Mouse (Mus musculus) adrenal gland (tissue): Measurements from ENCODE around the gene Tanc1.

Experiments used
- intact Hi-C: fragments of 180-260 bp; cut with DNase I; formaldehyde crosslinking; loops from one replicate; pipeline ENCODE4 v1.15.1; 2025

Tanc1 gene

DNA sequence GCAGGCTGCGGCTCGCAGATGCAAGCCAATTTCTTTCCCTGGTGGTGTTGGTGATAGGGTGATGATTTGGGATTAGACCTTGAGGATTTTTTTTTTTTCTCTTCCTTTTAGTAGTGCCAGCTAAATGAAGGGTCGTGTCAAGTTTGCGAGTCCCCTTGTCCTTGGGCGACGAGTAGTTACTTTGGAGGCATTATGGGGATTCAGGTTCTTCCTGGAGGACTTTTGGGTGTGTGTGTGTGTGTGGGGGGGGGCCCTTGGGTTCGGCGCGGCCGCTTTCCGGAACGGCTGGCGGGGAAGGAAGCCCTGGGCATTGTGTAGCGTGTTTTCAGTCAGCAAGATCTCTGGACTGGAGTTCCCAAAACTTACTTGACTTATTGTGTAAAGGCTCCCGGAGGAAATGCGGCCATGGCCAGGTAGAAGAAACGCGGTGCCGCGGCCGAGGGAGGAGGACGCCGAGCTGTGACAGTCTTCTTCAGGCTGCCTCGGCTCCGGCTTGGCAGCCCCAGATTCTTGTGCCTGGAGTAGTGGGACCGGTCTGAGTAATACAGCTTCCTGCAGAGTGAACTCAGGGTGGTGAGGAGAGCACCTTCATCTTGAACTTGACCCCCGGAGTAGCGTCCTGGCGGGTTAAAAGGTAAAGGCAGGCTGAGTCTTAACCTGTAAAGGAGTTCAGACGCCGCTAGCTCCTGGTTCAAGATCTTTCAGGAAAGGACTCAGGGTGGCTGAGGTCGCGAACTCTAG lies 1.1 kb downstream of the Tanc1 start:
- intact Hi-C loops: loop anchor here (5.0 kb wide), 1 partner anchor 134 kb away; no protein-coding TSS in a partner anchor

GRCm38 (mm10) chr2:59613474-59614019 lies 1.7 kb downstream of the Tanc1 start:
- intact Hi-C loops: loop anchor here (5.0 kb wide), 1 partner anchor 134 kb away; no protein-coding TSS in a partner anchor

DNA sequence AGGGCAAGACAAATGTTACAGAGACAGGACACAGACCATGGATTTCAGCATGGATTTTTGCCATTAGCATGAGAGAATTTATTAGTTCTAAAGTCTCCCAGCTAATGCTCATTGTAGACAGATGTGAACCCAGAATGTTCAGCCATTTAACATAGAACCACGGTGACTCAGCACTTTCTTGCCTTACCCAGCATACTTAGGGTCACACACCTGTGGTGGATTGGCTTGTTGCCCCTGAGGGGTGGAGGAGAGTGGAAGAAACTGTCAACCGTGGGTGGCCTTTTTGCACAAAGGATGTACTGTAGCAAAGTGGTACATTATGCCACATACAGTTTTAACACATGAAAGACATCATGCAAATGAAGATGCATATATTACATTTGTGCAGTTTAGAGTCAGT lies 5.0 kb downstream of the Tanc1 start:
- intact Hi-C loops: loop anchor here (5.0 kb wide), 1 partner anchor 40 kb away; no protein-coding TSS in a partner anchor

DNA sequence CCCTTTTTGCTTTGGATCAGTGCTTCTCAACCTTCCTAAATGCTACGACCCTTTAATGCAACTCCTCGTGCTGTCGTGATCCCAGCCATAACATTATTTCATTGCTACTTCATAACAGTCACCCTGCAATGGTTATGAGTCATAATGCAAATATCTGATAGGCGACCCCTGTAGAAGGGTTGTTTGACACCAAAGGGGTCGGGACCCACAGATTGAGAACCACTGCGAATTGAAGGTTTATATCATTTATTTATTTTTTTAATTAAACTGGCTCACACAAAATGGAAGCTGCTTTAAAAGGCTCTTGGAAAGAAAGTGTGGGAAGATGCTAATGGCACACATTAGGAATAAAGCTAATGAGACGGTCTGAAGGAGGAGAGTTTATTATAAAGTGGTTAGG lies 7.2 kb downstream of the Tanc1 start:
- intact Hi-C loops: loop anchor here (5.0 kb wide), 1 partner anchor 38 kb away; no protein-coding TSS in a partner anchor

DNA sequence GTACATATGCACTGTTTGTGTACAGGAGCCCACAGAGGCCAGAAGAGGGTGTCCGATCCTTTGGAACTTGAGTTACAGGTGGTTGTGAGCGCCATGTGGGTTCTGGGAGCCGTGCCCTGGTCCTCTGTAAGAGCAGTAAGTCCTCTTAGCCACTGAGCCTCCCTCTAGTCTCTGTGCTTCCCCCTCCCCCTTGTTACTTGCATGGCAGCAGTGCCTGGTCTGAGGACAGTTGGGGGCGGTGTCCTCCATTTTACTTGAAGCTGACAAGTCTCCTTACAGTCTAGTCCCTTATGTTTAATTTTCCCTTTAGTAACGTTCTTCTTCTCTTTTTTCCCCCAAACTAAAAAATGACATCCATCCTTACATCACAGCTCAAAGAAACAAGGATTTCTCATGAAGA lies 8.8 kb downstream of the Tanc1 start:
- intact Hi-C loops: no loop called here

- intact Hi-C loops: no loop called here
Observed at GRCm38 (mm10) chr2:59622514-59623139, 10.8 kb downstream of the Tanc1 start.

DNA sequence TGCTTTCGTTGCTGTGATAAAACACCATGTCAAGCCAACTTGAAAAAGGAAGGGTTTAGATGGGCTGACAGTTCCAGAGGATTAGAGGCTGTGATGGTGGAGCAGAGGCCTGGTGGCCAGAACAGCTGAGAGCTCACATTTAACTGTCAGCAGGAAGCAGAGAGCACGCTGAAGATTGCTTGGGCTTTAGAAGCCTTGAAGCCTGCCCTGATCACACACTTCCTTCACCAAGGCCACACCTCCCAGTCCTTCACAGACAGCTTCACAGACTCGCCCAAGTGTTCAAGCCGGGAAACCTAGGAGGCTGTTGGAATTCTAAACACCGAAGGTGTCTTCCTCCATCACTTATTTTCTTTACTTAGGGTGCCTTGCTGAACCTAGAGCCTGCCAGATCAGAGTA lies 12.0 kb downstream of the Tanc1 start:
- intact Hi-C loops: no loop called here

GRCm38 (mm10) chr2:59625416-59625815 lies 13.6 kb downstream of the Tanc1 start:
- intact Hi-C loops: no loop called here

DNA sequence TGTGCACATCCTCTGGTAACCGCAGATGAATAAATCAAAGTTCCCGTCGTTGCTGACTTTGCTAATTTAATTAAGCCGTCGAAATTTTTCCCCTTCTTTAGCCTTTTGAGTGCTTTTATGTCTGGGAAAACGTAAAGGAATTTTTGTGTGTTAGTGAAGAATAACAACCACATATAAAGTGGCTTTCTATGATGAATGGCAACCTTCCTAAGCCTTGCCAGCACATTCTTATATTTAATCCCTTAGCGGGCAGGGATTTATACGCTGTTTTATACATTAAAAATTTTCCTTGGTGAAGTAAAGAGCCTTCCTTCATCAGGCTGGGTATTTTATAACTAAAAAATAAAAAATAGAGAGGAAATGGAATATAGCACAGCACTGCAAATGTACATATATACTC lies 14.1 kb downstream of the Tanc1 start:
- intact Hi-C loops: no loop called here

DNA sequence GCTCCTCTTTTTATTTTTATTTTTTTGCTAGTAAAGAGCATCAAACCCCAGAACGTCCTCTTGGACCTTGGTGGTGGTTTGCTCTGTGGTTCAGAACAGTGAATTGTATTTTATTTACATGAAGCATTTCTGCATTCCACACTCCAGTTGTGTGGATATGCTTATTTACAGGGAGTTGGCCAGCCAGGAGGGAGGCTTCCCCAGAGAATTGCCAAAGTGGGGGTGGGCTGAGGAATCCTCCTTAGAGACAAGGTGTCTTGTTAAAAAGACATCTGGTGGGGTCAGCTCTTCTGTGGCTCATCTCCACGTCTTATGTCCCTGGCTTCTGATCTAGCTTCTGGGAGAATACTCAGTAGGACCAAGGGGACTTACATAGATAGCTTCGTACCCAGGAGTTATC lies 14.6 kb downstream of the Tanc1 start:
- intact Hi-C loops: no loop called here

DNA sequence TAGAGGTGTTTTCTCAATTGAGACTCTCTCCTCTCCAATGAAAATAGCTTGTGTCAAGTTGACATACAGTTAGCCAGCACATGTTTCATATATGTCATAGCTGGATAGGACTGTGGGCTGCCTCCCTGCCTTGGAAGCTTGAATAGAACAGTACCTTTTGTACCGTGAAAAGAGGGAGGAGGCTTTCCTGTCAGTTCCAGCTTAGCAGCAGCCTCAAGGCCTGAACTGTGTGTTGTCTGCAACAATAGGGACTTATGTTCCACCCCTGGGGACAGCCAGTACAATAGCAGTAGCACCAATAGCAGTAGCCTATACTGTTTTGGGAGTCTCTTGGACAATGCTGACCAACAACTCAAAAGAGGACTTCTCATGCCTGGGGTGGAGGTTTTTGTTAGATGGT lies 15.7 kb downstream of the Tanc1 start:
- intact Hi-C loops: no loop called here

DNA sequence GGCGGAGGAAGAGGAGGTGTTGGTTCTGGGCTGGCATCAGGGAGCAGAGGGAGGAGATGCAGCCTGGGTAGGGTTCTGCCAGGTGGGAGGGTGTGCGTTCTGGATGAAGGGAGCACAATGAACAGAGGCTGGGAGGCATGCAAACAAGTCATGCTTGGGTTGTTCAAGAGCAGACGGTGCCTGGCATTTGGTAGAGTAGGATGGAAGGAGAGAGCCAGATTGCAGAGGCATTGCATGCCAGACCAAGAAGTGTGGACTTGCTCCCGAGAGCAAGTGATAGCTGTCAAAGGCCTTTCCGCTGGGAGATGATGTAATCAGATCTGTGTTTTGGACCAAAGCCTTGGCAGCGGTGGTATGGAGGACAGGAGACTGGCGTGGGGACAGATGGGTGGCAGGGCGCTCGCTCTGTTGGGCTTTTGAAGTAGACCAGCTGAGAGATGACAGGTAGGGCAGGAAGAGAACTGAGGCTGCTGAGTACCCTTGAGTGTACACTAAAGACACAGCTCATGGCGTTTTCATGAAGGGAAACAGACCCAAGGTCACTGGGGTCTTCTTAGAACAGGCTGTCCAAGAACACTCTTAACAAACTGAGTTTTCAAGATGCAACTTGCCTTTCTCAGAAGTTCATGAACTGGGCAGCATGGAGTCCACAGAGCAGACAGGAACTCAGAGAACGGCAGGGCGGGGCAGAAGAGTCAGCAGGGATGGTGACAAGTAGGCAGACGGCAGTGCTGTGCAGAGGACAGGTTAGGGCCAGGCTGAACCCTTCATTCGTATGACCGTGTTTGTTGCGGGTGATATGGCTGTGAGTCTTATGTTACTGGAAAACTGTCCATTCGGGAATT lies 16.4 kb downstream of the Tanc1 start:
- intact Hi-C loops: no loop called here

DNA sequence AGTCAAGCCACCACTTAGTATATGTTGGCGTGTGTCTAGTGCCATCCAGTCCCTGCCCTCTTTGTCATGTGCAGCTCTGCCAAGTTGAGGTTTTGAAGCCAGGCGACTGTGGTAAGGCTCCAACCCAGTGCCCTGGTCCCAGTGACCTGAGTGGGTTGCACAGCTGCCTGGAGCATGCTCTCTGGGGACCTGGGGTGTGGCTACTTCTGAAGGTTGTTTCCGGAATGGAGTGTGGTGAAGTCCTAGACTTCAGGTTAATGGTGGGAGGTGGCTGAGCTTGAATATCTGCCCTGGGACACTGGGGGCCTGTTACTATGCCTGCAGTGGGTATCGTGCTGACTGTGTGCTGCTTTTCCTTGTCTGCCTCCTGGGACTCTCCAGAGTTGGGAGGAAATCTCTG lies 18.0 kb downstream of the Tanc1 start:
- intact Hi-C loops: no loop called here

- intact Hi-C loops: no loop called here
Observed at GRCm38 (mm10) chr2:59631406-59631805, 19.6 kb downstream of the Tanc1 start.

GRCm38 (mm10) chr2:59633761-59634430 lies 22.1 kb downstream of the Tanc1 start:
- intact Hi-C loops: no loop called here

DNA sequence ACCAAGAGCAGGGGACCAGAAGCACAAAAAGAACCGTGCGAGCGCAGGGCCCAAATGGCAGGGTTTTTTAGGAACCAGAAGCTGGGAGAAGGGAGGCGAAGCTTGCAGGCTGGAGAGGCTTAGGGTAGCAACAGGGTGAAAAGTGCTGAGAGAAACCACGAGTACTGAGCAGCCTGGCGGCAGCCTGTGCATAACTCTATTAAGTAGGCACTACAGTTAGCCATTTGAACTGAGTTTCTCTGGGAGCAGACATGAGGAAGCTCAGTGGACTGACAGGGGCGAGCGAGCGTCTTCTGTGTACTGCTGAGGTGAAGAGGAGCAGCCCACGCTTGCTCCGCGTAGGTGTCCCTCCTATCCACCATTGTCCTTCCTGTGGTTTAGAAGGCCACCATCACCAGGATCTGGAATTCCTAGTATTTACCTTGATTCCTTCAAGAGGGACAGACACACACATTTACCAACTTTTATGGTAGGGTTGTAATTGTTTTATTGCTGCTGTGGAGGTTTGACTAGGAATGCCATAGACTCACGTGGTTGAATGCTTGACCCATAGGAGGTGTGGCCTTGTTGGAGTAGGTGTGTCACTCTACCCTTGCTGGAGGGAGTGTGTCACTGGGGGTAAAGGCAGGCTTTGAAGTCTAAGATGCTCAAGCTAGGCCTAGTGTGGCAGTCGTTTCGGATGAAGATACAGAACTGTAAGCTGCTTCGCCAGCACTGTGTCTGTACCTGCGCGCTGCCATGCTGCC lies 25.4 kb downstream of the Tanc1 start:
- intact Hi-C loops: no loop called here

- intact Hi-C loops: no loop called here
Observed at GRCm38 (mm10) chr2:59642722-59643121, 30.9 kb downstream of the Tanc1 start.

GRCm38 (mm10) chr2:59644816-59645215 lies 33.0 kb downstream of the Tanc1 start:
- intact Hi-C loops: no loop called here

DNA sequence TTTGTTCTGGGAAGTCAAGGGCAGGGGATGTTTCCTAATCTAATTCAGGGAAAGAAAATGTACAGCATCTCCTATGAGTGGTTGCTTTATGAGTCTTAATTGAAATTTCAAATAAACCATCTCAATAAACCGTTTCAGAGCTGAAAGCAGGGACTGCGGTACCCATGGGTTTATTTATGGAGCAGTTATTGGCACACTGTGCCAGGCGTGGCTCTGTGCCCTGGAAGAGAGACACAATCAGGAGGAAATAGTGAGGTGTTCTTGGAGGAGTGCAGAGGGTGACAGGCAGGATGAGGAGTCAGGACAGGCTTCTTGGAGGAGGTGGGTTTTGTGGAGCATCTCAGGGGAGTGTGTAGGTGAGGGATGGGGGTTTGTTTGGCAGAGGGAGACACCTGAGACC lies 33.7 kb downstream of the Tanc1 start:
- intact Hi-C loops: no loop called here

GRCm38 (mm10) chr2:59646740-59647390 lies 35.0 kb downstream of the Tanc1 start:
- intact Hi-C loops: no loop called here
